Mouse (Mus musculus) megakaryocyte, embryonic 14.5 days (primary cell): ENCODE measurements at regions not wholly inside any gene's neighbourhood (a gene's known extent, or its start where the extent isn't known, plus 50 kb on each side); places are given as distances from the start of the nearest gene placed in this dataset.

Experiments
- FLI1 ChIP-seq: IDR thresholded peaks from 2 replicates; pipeline ENCODE4 v1.6.1; 2012; ENCODE audit warnings: low read length, inconsistent platforms, mixed read lengths
- GATA1 ChIP-seq: IDR thresholded peaks from 3 replicates; pipeline ENCODE4 v1.6.1; 2012; ENCODE audit warnings: mixed read lengths, low read length, inconsistent platforms, borderline replicate concordance

GRCm38 (mm10) chr8:115420536-115420935 lies 287.1 kb downstream of the Maf start:
- no peak for TF ChIP-seq GATA1
- no peak for TF ChIP-seq FLI1
